Mouse (Mus musculus): ENCODE results near the gene Tsc2. TPM values are rescaled to one million over a fixed set of nuclear protein-coding genes. Genes with fewer than 3 reads are reported as not detected.

The Tsc2 gene
- polyA plus RNA-seq, 1 experiment from 2014 or later, result 74.1 TPM

DNA sequence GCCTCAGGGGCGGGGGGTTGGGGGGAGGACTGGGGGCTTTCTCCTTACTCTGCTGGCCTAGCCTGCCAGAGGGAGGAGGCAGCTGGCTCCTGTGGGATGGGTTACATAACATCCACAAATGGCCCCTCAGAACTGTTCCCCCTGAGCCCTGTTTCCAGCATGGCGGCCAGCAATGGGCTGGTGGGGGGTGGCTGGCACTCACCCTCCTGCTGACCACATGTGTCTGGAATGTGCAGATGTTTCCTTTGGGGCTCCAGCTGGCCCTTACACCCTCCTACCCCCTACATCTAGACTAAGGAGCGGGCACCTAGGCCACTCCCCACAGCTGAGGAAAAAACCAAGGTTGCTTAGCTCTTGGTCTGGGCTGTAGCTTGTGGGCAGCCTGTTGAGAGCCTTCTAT, 73.3 kb downstream of the Tsc2 start:
- Histone ChIP-seq H3K9me3 (no peaks in the 10 kb centered on the region), H3K4me3 (replicated peaks) (no peak overlapping the region), H3K4me2 (replicated peaks) (peak overlapping the region; percentile 8; the same call in 1 of the 2 replicates), H3K27me3 (no peaks in the 10 kb centered on the region), H3K27ac (peak overlapping the region; percentile 79), H3K9ac (replicated peaks) (no peak overlapping the region), H3K36me3 (no peaks in the 10 kb centered on the region), H3K4me1 (replicated peaks) (peaks cover 28% of the 10 kb centered on the region)
- WGBS, result 40% methylated on average over 3 of the region's 3 CpGs
- ATAC-seq, result peak; percentile 70

DNA sequence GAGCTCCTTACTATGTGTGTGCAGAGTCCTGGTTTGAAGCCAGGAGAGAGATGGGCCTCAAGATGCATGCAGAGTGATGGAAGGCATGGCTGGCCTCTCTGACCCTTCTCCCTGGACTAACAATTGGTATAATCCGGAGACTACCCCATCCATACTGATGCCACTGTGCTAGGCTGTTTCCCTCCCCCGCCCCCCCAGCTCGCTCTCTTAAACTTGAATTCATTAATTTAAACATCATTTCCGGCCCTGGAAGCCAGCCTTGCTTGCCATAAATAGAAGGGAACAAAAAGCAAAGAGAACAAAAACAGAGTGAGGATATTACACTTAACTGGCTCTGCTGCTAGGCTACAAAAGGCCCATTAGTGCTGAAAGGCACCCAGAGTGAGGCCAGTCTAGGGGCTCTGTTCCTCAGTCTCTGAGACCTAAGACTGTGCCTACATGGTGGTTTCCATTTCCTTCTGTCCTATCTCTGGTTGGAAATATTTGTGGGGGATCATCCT, 73.8 kb downstream of the Tsc2 start:
- Histone ChIP-seq H3K27ac (peak overlapping the region; percentile 79), H3K4me2 (replicated peaks) (peak overlapping the region; percentile 8), H3K4me3 (replicated peaks) (no peak overlapping the region), H3K4me1 (replicated peaks) (peaks cover 28% of the 10 kb centered on the region), H3K9me3 (no peaks in the 10 kb centered on the region), H3K36me3 (no peaks in the 10 kb centered on the region), H3K9ac (replicated peaks) (no peak overlapping the region; the same call in 1 of the 2 replicates), H3K27me3 (no peaks in the 10 kb centered on the region)
- 11% methylated on average over 4 of the region's 4 CpGs for WGBS
- ATAC-seq, result peak; percentile 77; the same call in 1 of the 2 replicates

DNA sequence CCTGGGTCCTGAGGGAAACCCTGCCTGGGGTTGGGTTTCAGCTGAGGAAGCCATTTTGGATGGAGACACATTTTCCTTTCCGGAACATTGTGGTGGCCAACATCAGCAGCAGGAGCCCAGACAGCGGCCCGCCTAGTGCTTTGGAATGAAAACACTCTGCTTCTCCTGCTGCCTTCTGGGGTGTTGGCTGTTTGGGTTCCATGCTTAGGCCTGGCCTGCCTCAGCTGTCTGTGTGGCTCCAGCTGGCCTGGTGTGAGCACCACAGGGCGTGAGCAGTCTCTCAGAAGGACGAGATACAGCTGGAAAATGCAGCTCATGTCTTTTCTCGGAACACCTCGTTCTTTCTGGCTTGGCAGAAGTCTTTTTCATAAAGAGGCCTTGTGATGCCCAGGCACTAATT, 75.3 kb downstream of the Tsc2 start:
- 96% methylated on average over 7 of the region's 7 CpGs for WGBS

DNA sequence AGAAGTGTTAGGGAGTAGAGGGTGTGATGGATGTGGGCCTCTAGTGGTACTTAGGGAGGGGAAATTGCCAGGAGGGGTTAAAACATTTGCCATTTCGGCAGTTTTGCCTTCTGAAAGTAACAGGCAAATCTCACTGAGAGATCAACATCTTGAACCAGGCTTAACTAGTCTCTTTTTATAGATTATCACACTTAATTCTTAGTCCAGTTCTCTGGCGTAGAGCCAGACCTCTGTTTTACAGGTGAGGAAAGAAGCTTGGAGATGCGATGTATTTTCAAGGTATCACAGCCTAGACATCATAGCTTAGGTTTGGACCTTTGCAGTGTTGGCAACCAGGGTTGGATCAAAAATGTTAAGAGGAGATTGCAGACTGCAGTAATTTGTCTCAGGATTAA, 81.4 kb downstream of the Tsc2 start:
- peak overlapping the region; percentile 65 for H3K4me3 ChIP-seq (replicated peaks)
- H3K9me3 ChIP-seq, result no peaks in the 10 kb centered on the region
- peak overlapping the region; percentile 87 for H3K9ac ChIP-seq (replicated peaks)
- peaks cover 35% of the 10 kb centered on the region for H3K4me1 ChIP-seq (replicated peaks)
- peaks cover 15% of the 10 kb centered on the region for H3K27me3 ChIP-seq
- peak; percentile 1; the same call in 1 of the 2 replicates for ATAC-seq
- peak overlapping the region; percentile 95 for H3K27ac ChIP-seq
- H3K36me3 ChIP-seq, result no peaks in the 10 kb centered on the region
- WGBS, result 46% methylated on average over 3 of the region's 3 CpGs
- peak overlapping the region; percentile 86 for H3K4me2 ChIP-seq (replicated peaks)

More for the DNA sequence above, 75.3 kb downstream of the Tsc2 start:
- Histone ChIP-seq H3K27ac (no peak overlapping the region), H3K9me3 (no peaks in the 10 kb centered on the region), H3K9ac (replicated peaks) (no peak overlapping the region), H3K4me1 (replicated peaks) (peaks cover 40% of the 10 kb centered on the region), H3K36me3 (no peaks in the 10 kb centered on the region), H3K4me2 (replicated peaks) (no peak overlapping the region), H3K27me3 (no peaks in the 10 kb centered on the region), H3K4me3 (replicated peaks) (no peak overlapping the region)
- ATAC-seq, result no peak

DNA sequence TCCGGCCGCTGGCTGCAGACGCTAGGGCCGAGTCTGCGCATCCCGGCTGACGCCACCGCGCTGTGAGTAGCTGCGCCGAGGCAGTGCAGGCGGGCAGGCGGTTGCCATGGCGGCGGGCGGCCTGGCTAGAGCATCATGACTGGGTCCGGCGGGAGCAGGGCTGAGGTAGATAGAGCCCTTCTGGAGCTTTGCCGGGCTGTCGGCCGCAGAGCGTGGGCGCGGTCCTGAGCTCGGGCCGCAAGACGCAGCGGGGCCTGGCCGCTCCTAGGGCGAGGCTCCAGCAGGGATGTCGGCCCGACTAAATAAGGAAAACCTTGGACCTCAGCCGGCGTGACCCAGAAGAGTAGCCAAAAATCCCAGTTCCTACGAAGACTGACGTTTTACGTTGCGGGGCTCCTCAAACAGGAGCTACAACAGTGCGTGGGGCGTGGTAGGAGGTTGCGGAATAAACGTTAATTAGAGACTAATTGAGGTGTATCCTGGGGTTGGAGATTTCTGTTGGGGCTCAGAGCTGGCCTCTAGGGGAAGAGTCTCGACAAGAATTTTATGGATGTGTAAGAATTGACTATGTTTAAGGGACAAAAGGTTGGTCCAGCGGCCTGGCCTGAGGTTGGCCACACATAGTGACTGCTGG, 81.9 kb downstream of the Tsc2 start:
- H3K27me3 ChIP-seq, result peaks cover 15% of the 10 kb centered on the region
- WGBS, result under 1% methylated on average over 44 of the region's 44 CpGs
- ATAC-seq, result peak; percentile 91
- no peaks in the 10 kb centered on the region for H3K9me3 ChIP-seq
- H3K4me1 ChIP-seq (replicated peaks), result peaks cover 35% of the 10 kb centered on the region
- peak overlapping the region; percentile 87 for H3K9ac ChIP-seq (replicated peaks)
- no peaks in the 10 kb centered on the region for H3K36me3 ChIP-seq
- peak overlapping the region; percentile 86 for H3K4me2 ChIP-seq (replicated peaks)
- H3K4me3 ChIP-seq (replicated peaks), result peak overlapping the region; percentile 65
- H3K27ac ChIP-seq, result peak overlapping the region; percentile 95

DNA sequence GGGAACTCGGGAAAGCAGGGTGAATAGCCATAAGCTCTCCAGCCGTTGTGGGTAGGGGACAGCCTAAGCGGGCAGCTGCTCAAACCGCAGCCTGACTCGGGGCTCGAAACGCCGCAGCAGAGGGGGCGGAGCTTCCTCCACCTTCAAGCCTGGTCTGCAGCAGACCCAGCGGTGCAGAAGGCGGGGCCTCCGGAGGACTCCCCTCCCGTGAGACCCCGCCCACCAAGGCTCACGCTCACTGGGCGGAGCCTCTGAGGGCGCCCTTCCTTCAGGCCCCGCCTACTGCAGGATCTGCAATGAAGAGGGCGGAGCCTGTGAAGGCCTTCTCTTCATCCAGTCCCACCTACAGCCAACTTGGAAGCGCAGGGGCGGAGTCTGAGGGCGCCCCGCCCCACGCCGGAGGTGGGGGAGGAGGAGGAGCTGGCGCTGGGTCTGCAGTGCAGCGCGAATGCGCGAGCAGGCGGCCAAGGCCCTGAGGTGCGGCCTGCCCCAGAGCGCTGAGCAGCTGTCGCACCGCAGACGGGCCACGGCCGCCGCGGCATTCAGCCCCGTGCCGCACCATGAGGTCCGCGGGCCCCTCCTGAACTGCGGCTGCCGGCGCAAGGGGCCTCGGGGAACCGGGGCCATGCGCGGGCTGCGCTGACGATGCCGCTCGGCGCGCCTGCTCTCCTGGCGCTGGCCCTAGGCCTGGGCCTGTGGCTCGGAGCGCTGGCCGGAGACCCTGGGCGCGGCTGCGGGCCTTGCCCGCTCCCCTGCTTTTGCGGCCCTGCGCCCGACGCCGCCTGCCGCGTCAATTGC, 82.6 kb downstream of the Tsc2 start, which contains the start of gene Pkd1:
Gene Pkd1, plus strand, starts transcription at position 217 of the 798 bp plus-strand sequence.
- Histone ChIP-seq H3K9ac (replicated peaks) (peak within 1 kb of the TSS; percentile 87), H3K36me3 (no peaks in the 10 kb centered on the region), H3K4me1 (replicated peaks) (peaks cover 36% of the 10 kb centered on the region), H3K9me3 (no peaks in the 10 kb centered on the region), H3K4me2 (replicated peaks) (peak within 1 kb of the TSS; percentile 86), H3K27me3 (peaks cover 15% of the 10 kb centered on the region), H3K4me3 (replicated peaks) (peak within 1 kb of the TSS; percentile 65), H3K27ac (peak within 1 kb of the TSS; percentile 95)
- under 1% methylated on average over 69 of the region's 72 CpGs for WGBS
- ATAC-seq, result peak; percentile 96

DNA sequence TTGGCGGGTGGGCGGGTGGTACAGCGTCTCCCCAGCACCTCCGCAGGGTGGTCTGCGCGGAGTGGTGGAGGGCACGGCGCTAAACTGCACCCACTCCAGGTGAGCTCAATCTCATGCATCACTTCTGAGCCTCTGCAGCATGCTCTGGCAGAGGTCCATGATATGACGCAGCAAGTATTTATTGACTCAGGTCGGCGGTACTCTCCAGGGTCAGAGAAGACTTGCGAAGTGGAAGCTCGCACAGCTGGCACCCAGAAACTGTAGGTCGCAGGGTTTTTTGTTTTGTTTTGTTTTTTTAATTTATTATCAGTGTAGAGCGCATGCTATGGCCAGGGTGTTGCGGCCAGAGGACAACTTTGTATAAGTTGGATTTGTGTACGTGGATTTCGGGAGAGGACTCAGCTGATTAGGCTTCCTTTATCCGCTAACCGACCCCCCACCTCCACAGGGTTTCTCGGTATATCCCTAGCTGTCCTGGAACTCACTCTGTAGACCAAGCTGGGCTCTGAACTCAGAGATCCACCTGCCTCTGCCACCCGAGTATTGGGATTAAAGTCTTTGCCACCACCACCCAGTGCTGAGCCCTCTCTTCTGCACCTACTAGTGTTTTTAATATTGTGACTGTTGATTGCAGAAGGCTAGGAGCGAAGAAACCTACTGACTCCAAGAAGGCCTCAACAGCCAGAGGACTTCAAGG, 83.4 kb downstream of the Tsc2 start:
- peaks cover 15% of the 10 kb centered on the region for H3K27me3 ChIP-seq
- peak overlapping the region; percentile 86 for H3K4me2 ChIP-seq (replicated peaks)
- H3K9me3 ChIP-seq, result no peaks in the 10 kb centered on the region
- H3K9ac ChIP-seq (replicated peaks), result peak overlapping the region; percentile 32; the same call in 1 of the 2 replicates
- peak overlapping the region; percentile 95; the same call in 1 of the 2 replicates for H3K27ac ChIP-seq
- peak overlapping the region; percentile 65 for H3K4me3 ChIP-seq (replicated peaks)
- 7% methylated on average over 23 of the region's 23 CpGs for WGBS
- peaks cover 40% of the 10 kb centered on the region for H3K4me1 ChIP-seq (replicated peaks)
- ATAC-seq, result peak; percentile 22
- no peaks in the 10 kb centered on the region for H3K36me3 ChIP-seq

DNA sequence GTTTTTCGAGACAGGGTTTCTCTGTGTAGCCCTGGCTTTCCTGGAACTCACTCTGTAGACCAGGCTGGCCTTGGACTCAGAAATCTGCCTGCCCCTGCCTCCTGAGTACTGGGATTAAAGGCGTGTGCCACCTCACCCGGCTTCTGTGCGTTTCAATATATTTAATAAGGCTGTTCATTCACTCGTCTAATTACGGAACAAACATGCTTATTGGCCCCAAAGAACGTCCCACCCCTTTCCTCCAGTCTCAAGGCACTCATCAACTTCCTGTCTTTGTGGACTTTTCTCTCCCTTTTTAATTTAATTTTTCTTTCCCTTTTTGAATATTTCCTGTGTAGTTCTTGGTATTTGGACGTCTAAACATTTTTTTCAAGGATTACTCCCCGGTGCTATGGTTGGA, 84.0 kb downstream of the Tsc2 start:
- peaks cover 15% of the 10 kb centered on the region for H3K27me3 ChIP-seq
- H3K4me2 ChIP-seq (replicated peaks), result peak overlapping the region; percentile 86; the same call in 1 of the 2 replicates
- no peaks in the 10 kb centered on the region for H3K36me3 ChIP-seq
- H3K9ac ChIP-seq (replicated peaks), result no peak overlapping the region
- H3K9me3 ChIP-seq, result no peaks in the 10 kb centered on the region
- 34% methylated on average over 9 of the region's 9 CpGs for WGBS
- ATAC-seq, result no peak
- peaks cover 40% of the 10 kb centered on the region for H3K4me1 ChIP-seq (replicated peaks)
- no peak overlapping the region for H3K27ac ChIP-seq
- H3K4me3 ChIP-seq (replicated peaks), result peak overlapping the region; percentile 65; the same call in 1 of the 2 replicates

DNA sequence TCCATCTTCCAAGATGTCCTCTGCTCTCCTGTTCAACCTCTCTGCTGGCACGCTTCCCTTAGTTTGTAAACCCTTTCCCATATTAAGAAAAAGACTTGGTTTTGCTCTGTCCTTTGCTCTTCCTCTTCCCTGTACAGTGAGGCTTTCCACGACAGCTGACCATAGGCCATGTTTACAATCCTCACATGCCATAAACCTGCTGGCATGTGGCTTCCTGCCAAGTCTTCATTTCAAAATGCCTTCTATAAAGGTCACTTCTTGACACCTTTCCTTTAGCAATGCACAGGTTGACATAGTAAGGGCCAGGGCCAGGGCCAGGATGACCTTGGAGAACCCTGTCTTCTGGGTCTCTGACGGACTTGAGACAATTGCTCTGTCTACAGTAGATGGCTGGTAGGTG, 86.2 kb downstream of the Tsc2 start:
- ATAC-seq, result no peak
- H3K9ac ChIP-seq (replicated peaks), result no peak overlapping the region
- H3K9me3 ChIP-seq, result no peaks in the 10 kb centered on the region
- H3K27ac ChIP-seq, result no peak overlapping the region
- WGBS, result 84% methylated on average over 3 of the region's 3 CpGs
- H3K4me2 ChIP-seq (replicated peaks), result no peak overlapping the region
- H3K4me1 ChIP-seq (replicated peaks), result peaks cover 20% of the 10 kb centered on the region
- no peak overlapping the region for H3K4me3 ChIP-seq (replicated peaks)
- H3K36me3 ChIP-seq, result no peaks in the 10 kb centered on the region
- H3K27me3 ChIP-seq, result peaks cover 15% of the 10 kb centered on the region
